Mouse (Mus musculus) small intestine, adult 2 months (tissue): ENCODE measurements at regions not wholly inside any gene's neighbourhood (a gene's known extent, or its start where the extent isn't known, plus 50 kb on each side); places are given as distances from the start of the nearest gene placed in this dataset.

Source experiments
- H3K27ac ChIP-seq: fragments of 200-500 bp; 2 replicates; pipeline ENCODE4 v1.5.1; 2012; ENCODE audit warnings: low read depth, low read length, control low read depth, inconsistent platforms; ENCODE audit not compliant: insufficient read depth
- H3K27me3 ChIP-seq: fragments of 200-500 bp; 2 replicates; pipeline ENCODE4 v1.6.1; 2012; ENCODE audit warnings: mild to moderate bottlenecking, moderate library complexity, low read length, inconsistent platforms; ENCODE audit not compliant: control insufficient read depth, insufficient read depth
- H3K36me3 ChIP-seq: fragments of 200-500 bp; 2 replicates; pipeline ENCODE4 v1.6.1; 2012; ENCODE audit warnings: mild to moderate bottlenecking, low read length, control low read depth, inconsistent platforms; ENCODE audit not compliant: control insufficient read depth, insufficient read depth
- H3K4me1 ChIP-seq: fragments of 200-500 bp; 2 replicates; pipeline ENCODE4 v1.6.1; 2012; ENCODE audit warnings: low read length, inconsistent platforms, mixed read lengths; ENCODE audit not compliant: control insufficient read depth, insufficient read depth, insufficient read length
- H3K4me3 ChIP-seq: fragments of 200-500 bp; 2 replicates; pipeline ENCODE4 v1.5.1; 2012; ENCODE audit warnings: low read depth, mild to moderate bottlenecking, control low read depth, inconsistent platforms, low read length, moderate library complexity
- CTCF ChIP-seq: fragments of 200-500 bp; IDR thresholded peaks from 2 replicates; pipeline ENCODE4 v1.5.1; 2012; ENCODE audit warnings: low read depth, mild to moderate bottlenecking, control low read depth, inconsistent platforms, low read length, moderate library complexity, mixed read lengths; ENCODE audit not compliant: insufficient replicate concordance, insufficient read length; ENCODE audit errors: extremely low read depth
- POLR2A ChIP-seq: fragments of 200-500 bp; IDR thresholded peaks from 2 replicates; pipeline ENCODE4 v1.6.1; 2012; ENCODE audit warnings: low read depth, mild to moderate bottlenecking, control low read depth, inconsistent platforms, low read length, moderate library complexity
- WGBS: fragments of 180-500 bp; shearing (Covaris S2); methylation state at CpG from one replicate; pipeline ENCODE4 v1.1.7; 2018; 5-methylcytosine and 5-hydroxymethylcytosine counted together

DNA sequence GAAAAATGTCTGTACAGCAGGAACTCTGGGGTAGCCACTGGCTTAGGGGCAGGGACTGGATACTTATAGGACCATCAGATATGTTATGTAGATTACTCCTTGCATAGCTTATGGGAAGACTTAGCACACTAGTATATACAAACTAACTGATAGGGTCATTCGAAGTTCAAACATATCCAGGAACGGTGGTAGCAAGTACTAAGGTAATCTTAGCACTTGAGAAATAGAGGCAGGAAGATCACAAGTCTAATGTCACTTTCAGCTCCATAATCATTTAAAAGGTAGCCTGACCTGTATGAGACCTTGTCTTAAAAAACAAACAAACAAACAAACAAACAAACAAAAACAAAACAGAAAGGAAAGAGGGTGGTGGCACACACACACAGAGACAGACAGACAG is 85.1 kb upstream of the S1pr1 start:
- WGBS = 51% methylated on average over 2 of the region's 2 CpGs
- no peaks in the 10 kb centered on the region for H3K36me3 ChIP-seq
- no peak overlapping the region for H3K4me3 ChIP-seq
- no peaks in the 10 kb centered on the region for H3K4me1 ChIP-seq
- no peaks in the 10 kb centered on the region; the same call in 1 of the 2 replicates for H3K27me3 ChIP-seq
- no peak for TF ChIP-seq CTCF
- TF ChIP-seq POLR2A = no peak
- H3K27ac ChIP-seq = no peak overlapping the region

DNA sequence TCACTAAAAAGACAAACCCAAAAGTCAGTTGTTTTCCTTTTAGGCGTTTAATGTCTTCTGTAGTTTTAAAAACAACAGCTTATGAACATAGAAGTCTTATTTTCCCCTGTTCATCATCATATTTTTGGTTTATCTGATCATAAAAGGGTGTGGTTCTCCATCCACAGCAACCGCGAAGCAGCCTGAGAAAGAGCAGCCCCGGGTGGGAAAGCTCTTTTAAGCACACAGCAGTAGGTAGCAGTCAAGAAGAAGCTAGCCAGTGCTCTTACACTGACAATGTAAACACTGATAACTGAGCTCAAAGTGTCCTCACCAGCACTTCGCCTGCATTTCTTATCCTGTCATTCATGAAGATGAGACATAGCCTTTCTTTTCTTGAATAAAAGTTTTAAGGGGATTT is 86.0 kb upstream of the S1pr1 start:
- no peak overlapping the region for H3K27ac ChIP-seq

DNA sequence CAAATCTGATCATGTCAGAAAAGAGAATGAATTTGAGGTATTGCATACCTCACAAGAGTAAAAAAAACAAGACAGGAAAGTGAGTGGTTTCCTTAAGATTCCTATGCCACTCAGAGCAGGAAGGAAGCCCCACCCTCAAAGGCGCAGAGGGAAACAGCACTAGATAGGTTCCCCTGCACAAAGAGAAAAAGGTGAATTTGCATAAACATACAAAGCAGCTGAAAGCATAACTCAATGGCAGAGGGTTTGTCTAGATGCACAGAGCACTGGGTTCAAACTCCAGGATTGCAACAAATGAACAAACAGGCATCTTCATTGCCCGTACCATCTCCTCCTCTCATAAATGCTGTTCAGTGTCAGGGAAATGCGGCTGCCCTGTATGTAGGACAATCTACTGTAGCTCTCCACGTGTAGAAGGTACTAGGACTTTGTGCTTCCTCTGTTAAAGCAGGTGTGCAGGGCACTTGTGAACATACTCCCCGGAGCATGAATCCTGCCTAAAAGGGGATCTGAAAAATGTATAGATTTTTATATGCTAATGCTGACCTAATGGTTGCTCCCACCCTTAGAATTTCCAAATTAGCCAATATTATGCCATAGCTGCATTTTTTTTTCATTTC is 85.9 kb upstream of the Dph5 start:
- TF ChIP-seq POLR2A (no peak), CTCF (no peak)
- no peak overlapping the region for H3K27ac ChIP-seq
- no peaks in the 10 kb centered on the region; the same call in 1 of the 2 replicates for H3K27me3 ChIP-seq
- 46% methylated on average over 5 of the region's 5 CpGs for WGBS
- no peak overlapping the region for H3K4me3 ChIP-seq
- no peaks in the 10 kb centered on the region for H3K36me3 ChIP-seq
- no peaks in the 10 kb centered on the region for H3K4me1 ChIP-seq

More for the DNA sequence above, 86.0 kb upstream of the S1pr1 start:
- WGBS = 25% methylated on average over 5 of the region's 5 CpGs
- no peak overlapping the region for H3K4me3 ChIP-seq
- no peaks in the 10 kb centered on the region; the same call in 1 of the 2 replicates for H3K27me3 ChIP-seq
- H3K36me3 ChIP-seq = no peaks in the 10 kb centered on the region
- no peak for TF ChIP-seq CTCF
- no peak for TF ChIP-seq POLR2A
- no peaks in the 10 kb centered on the region for H3K4me1 ChIP-seq

DNA sequence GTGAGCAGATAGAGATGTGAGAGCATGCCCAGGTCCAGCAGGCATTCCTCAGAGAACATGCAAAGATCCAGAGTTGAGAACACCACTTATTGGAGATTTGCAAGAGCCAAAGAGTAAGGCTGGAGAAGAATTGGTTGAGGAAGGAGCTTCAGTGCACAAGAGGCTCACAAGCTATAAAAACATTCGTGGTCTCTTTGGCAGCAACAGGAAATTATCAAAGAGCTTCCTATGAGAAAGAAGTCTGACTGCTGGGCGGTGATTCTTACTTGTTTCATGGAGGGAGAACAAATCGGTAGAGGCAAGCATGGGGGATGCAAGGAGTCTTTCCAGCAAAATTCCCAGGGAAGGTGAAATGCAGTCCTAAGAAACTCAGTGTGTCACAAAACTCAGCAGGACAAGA is 83.0 kb upstream of the Dph5 start:
- Histone ChIP-seq H3K27ac (no peak overlapping the region), H3K27me3 (no peaks in the 10 kb centered on the region; the same call in 1 of the 2 replicates), H3K4me1 (no peaks in the 10 kb centered on the region), H3K4me3 (no peak overlapping the region), H3K36me3 (no peaks in the 10 kb centered on the region)
- TF ChIP-seq POLR2A (no peak), CTCF (no peak)
- WGBS = 64% methylated on average over 3 of the region's 3 CpGs

DNA sequence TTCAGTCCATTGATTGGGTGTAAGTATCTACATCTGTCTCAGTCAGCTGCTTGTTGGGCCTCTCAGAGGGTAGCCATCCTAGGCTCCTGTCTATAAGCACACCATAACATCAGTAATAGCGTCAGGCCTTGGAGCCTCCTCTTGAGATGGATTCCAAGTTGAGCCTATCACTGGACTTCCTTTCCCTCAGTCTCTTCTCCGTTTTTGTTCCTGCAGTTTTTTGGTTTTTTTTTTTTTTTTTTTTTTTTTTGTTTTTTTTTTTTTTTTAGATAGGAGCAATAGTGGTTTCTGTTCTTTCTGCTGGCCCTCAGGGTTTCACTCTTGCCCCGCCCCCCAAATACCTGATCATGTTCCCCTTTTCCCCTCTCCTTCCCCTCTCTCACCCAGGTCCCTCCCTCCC is 80.6 kb upstream of the Dph5 start:
- no peak overlapping the region for H3K27ac ChIP-seq
- 59% methylated on average over 3 of the region's 3 CpGs for WGBS
- TF ChIP-seq CTCF = no peak
- no peak for TF ChIP-seq POLR2A
- H3K4me1 ChIP-seq = no peaks in the 10 kb centered on the region
- no peak overlapping the region for H3K4me3 ChIP-seq
- H3K36me3 ChIP-seq = no peaks in the 10 kb centered on the region
- no peaks in the 10 kb centered on the region; the same call in 1 of the 2 replicates for H3K27me3 ChIP-seq

DNA sequence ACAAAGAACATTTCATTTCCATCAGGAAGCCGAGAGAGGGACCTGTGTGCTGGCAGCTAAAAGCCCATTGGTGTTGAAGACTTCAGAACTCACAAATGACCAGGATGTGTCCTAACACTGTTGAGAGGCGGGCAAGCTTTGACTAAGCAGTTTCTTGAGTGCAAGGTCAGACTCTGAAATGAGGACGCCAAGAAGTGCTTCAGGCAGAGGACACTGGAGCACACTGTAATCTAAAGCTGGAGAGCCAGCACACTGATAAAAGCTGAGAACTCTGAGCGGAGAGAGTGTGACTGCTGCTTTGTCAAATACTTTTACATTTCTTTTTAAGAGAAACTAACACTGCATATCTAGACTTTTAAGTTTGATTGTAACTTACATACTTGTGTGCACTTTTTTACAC is 72.5 kb upstream of the Dph5 start:
- 52% methylated on average over 4 of the region's 4 CpGs for WGBS
- Histone ChIP-seq H3K4me3 (no peak overlapping the region), H3K27ac (peak overlapping the region; percentile 40), H3K4me1 (0 out of 2 replicates have a peak, but pooled peaks cover 2% of the 10 kb centered on the region), H3K36me3 (no peaks in the 10 kb centered on the region), H3K27me3 (no peaks in the 10 kb centered on the region)
- TF ChIP-seq CTCF = no peak
- no peak for TF ChIP-seq POLR2A

DNA sequence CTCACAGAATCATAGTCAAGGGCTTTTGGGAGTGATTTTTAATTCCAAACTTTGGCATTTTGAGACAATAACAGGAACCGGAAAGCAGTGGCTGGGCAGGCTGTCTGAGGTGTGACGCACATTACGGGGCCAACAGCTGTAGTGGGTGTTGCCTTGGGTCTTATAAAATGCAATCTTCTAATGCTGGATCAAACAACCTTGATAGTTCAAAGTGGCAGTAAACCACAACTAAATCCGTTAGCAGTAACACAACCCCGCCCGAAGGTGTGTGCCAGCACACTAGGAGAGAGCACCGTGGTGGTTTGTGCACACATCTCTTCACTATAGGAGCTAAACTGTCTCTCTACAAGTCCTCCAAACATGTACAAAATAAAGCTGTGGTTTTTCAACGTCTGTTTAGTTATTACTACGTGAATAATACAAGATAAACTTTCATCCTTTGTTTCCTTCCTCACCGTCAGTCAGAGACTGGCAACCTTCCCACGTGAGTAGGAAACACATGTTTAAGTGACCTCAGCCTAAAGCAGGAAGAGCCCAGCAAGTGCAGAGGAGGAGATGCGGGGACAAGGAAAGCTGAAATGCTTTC is 72.0 kb upstream of the Dph5 start:
- H3K27me3 ChIP-seq = no peaks in the 10 kb centered on the region
- no peak overlapping the region for H3K4me3 ChIP-seq
- no peaks in the 10 kb centered on the region for H3K36me3 ChIP-seq
- WGBS = 15% methylated on average over 12 of the region's 12 CpGs
- 0 out of 2 replicates have a peak, but pooled peaks cover 2% of the 10 kb centered on the region for H3K4me1 ChIP-seq
- 0 out of 2 replicates have a peak overlapping the region, but pooled peaks have one; percentile 40 for H3K27ac ChIP-seq
- TF ChIP-seq CTCF (no peak), POLR2A (no peak)
